Mouse (Mus musculus) spleen, adult 2 months (tissue): Measurements from ENCODE around the gene Tmprss13.

Source experiments
- CTCF ChIP-seq: fragments of 200-500 bp; IDR thresholded peaks from 2 replicates; pipeline ENCODE4 v1.5.1; 2011; ENCODE audit warnings: mild to moderate bottlenecking, inconsistent platforms; ENCODE audit not compliant: insufficient read depth, insufficient read length, insufficient replicate concordance; ENCODE audit errors: extremely low read depth
- POLR2A ChIP-seq: fragments of 200-500 bp; IDR thresholded peaks from 2 replicates; pipeline ENCODE4 v1.6.1; 2011; ENCODE audit warnings: low read depth, low read length, inconsistent platforms

GRCm38 (mm10) chr9:45274635-45275034 lies 44.3 kb upstream of the Tmprss13 start:
- TF ChIP-seq CTCF (no peak), POLR2A (no peak)
